Mouse (Mus musculus) forebrain, embryonic 14.5 days (tissue): Measurements from ENCODE around the gene Prex1. TPM values are rescaled to one million over a fixed set of nuclear protein-coding genes. Genes with fewer than 3 reads are reported as not detected.

ENCODE experiments used
- ATAC-seq: fragments of 200-750 bp; cut with Nextera tagmentation; 2 replicates; pipeline ENCODE4 v1.8.0; 2017; ENCODE audit warnings: mild to moderate bottlenecking, moderate library complexity
- DNase-seq: peaks from one replicate; pipeline ENCODE4 v3.0.0-alpha.2; 2015; ENCODE audit warnings: low spot score
- H3K27ac ChIP-seq: fragments of 300-500 bp; sonication (generic); 2 replicates; pipeline ENCODE4 v1.5.1; 2014; ENCODE audit warnings: low read depth, mild to moderate bottlenecking, control low read depth, low read length, moderate library complexity
- H3K27me3 ChIP-seq: fragments of 300-500 bp; sonication (generic); replicated peaks from 2 replicates; pipeline ENCODE4 v1.6.1; 2014; ENCODE audit warnings: low read length, control low read depth, mixed read lengths; ENCODE audit not compliant: control insufficient read depth, insufficient read depth
- H3K36me3 ChIP-seq: fragments of 300-500 bp; sonication (generic); 2 replicates; pipeline ENCODE4 v1.6.1; 2014; ENCODE audit warnings: low read length, control low read depth; ENCODE audit not compliant: control insufficient read depth, insufficient read depth
- H3K4me1 ChIP-seq: fragments of 300-500 bp; sonication (generic); 2 replicates; pipeline ENCODE4 v1.6.1; 2014; ENCODE audit warnings: antibody characterized with exemption, low read length, control low read depth; ENCODE audit not compliant: control insufficient read depth, insufficient read depth
- H3K4me2 ChIP-seq: fragments of 300-500 bp; sonication (generic); 2 replicates; pipeline ENCODE4 v1.6.1; 2014; ENCODE audit warnings: mild to moderate bottlenecking, control low read depth, low read length
- H3K4me3 ChIP-seq: fragments of 300-500 bp; sonication (generic); 2 replicates; pipeline ENCODE4 v1.5.1; 2014; ENCODE audit warnings: low read depth, low read length, control low read depth
- H3K9ac ChIP-seq: fragments of 300-500 bp; sonication (generic); 2 replicates; pipeline ENCODE4 v1.6.1; 2014; ENCODE audit warnings: mild to moderate bottlenecking, low read length, control low read depth, moderate library complexity
- H3K9me3 ChIP-seq: fragments of 300-500 bp; sonication (generic); replicated peaks from 2 replicates; pipeline ENCODE4 v1.6.1; 2016; ENCODE audit warnings: low read length, control low read depth, mixed read lengths; ENCODE audit not compliant: control insufficient read depth
- WGBS: fragments of 180-500 bp; shearing (Covaris S2); extraction: QIAGEN DNeasy Blood & Tissue Kit; methylation state at CpG from one replicate; pipeline ENCODE4 v1.1.7; 2014; 5-methylcytosine and 5-hydroxymethylcytosine counted together
- polyA plus RNA-seq: library from polyadenylated mRNA; unstranded; fragments of >200 nt; fragmentation: Nextera tagmentation; extraction: Ambion mirVana; gene quantifications from 2 replicates; pipeline ENCODE4 v1.2.1, GENCODE M21; 2014

Gene Prex1
- polyA plus RNA-seq, 1 experiment from 2014 or later: 28.4 TPM

DNA sequence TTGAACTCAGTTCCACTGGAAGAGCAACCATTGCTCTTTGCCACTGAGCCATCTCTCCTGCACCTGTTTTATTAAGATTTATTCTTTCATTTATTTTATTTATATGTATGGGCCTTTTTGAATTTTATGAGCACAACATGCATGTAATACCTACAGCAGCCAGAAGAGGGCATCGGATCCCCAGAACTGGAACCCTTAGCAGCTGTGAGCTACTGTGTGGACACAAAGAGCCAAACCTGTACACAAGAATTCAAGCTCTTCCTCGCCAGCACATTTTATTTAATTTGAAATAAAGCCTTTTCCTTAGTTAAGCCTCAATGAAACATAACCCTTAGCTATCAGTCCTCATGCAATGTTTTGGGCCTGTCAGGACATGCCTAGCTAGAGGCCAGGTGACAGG is 158.1 kb downstream of the Prex1 start:
- H3K36me3 ChIP-seq: no peaks in the 10 kb centered on the region
- H3K9ac ChIP-seq: no peak overlapping the region
- no peaks in the 10 kb centered on the region for H3K27me3 ChIP-seq
- peak; percentile 57 for DNase-seq
- H3K27ac ChIP-seq: no peak overlapping the region
- 56% methylated on average over 2 of the region's 2 CpGs for WGBS
- H3K4me3 ChIP-seq: no peak overlapping the region
- peaks cover 24% of the 10 kb centered on the region for H3K4me1 ChIP-seq
- H3K4me2 ChIP-seq: no peak overlapping the region
- ATAC-seq: no peak
- H3K9me3 ChIP-seq: no peaks in the 10 kb centered on the region

DNA sequence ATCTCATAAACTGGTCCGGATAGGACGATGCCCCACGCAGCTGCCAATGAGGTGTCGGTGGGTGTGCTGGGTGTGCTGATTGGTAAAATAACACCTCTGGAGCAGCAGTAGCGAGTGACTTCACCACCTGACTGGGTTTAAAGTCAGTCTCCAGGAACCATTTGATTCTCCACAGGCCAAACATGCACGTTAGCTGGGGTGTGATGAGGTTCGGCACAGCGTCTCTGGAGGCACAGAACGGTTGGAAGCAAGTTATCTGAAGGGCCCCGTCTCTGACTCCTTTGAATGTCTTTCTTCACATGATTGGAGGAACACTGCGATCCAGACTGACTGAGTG is 159.5 kb downstream of the Prex1 start:
- no peak overlapping the region for H3K4me2 ChIP-seq
- WGBS: 78% methylated on average over 11 of the region's 11 CpGs
- H3K36me3 ChIP-seq: no peaks in the 10 kb centered on the region
- H3K4me1 ChIP-seq: peaks cover 33% of the 10 kb centered on the region
- no peak overlapping the region for H3K9ac ChIP-seq
- H3K4me3 ChIP-seq: no peak overlapping the region
- no peak for DNase-seq
- H3K27me3 ChIP-seq: no peaks in the 10 kb centered on the region
- ATAC-seq: no peak
- no peak overlapping the region for H3K27ac ChIP-seq
- H3K9me3 ChIP-seq: no peaks in the 10 kb centered on the region

- H3K9me3 ChIP-seq: no peaks in the 10 kb centered on the region
- no peak for DNase-seq
- H3K4me2 ChIP-seq: no peak overlapping the region
- no peak overlapping the region for H3K4me3 ChIP-seq
- no peaks in the 10 kb centered on the region for H3K36me3 ChIP-seq
- no peak overlapping the region for H3K27ac ChIP-seq
- H3K4me1 ChIP-seq: peaks cover 33% of the 10 kb centered on the region
- H3K9ac ChIP-seq: no peak overlapping the region
- no peak for ATAC-seq
- 37% methylated on average over 18 of the region's 18 CpGs for whole genome bisulfite sequencing
- H3K27me3 ChIP-seq: no peaks in the 10 kb centered on the region
These were observed 160.0 kb downstream of the Prex1 start for GRCm38 (mm10) chr2:166553502-166554168.

DNA sequence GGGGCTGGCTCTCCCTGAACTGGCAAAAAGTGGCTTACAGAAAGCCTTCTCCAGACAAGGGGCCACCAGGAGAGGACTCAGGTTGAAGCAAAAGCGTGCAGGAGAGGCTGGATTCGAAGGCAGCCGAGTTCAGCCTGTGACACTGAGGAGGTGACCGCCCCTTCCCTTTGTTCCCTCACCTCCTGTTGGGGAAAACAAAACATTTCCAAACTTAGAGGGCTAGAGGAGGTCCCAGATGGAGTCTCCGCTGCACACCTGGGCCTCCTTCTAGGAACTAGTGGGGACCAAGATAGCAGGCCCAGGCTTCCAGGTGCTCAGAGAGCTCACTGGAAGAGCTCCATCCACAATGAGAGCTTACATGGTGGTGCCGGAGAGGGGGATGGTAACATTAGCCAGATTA is 161.0 kb downstream of the Prex1 start:
- Histone ChIP-seq H3K9me3 (no peaks in the 10 kb centered on the region), H3K27me3 (no peaks in the 10 kb centered on the region), H3K36me3 (no peaks in the 10 kb centered on the region), H3K4me3 (no peak overlapping the region), H3K27ac (peak overlapping the region; percentile 27; the same call in 1 of the 2 replicates), H3K9ac (no peak overlapping the region), H3K4me2 (no peak overlapping the region), H3K4me1 (peaks cover 26% of the 10 kb centered on the region)
- WGBS: 16% methylated on average over 6 of the region's 6 CpGs
- ATAC-seq (no peak), DNase-seq (no peak)

DNA sequence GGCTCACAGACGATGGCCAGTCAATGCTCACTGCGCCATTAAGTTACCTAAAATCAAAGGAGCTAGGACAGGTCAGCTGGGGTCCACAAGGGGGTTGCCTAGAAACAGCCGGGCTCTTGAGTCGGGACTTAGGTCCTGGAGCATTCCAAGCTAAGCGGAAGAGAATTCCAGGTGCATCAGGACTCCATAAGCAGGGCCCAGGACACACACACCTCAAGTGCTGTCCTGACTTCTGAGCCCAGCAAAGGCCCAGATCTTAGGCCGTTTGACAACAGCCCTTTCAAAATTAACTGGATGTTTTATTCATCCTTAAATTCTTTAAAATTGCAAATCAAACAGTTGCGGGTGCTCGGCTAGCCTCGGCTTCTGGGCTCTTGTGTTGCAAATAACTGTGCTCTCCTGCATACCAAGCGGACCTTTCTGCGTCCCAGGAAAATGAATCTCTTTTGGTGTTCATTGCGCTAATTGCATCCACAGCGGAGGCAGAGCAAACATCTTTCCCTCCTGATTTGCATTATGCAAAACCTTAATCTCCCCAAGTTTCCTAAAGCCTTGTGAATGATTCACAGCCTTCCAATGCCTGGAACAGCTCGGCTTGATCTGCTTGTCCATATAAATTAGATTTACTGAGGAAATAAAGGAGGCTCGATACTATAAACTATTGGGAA is 161.7 kb downstream of the Prex1 start:
- WGBS: 15% methylated on average over 15 of the region's 15 CpGs
- no peaks in the 10 kb centered on the region for H3K27me3 ChIP-seq
- DNase-seq: peak; percentile 75
- H3K4me3 ChIP-seq: no peak overlapping the region
- H3K9me3 ChIP-seq: no peaks in the 10 kb centered on the region
- ATAC-seq: no peak
- H3K9ac ChIP-seq: no peak overlapping the region
- H3K27ac ChIP-seq: peak overlapping the region; percentile 27; the same call in 1 of the 2 replicates
- H3K4me1 ChIP-seq: peaks cover 26% of the 10 kb centered on the region
- no peak overlapping the region for H3K4me2 ChIP-seq
- H3K36me3 ChIP-seq: no peaks in the 10 kb centered on the region

DNA sequence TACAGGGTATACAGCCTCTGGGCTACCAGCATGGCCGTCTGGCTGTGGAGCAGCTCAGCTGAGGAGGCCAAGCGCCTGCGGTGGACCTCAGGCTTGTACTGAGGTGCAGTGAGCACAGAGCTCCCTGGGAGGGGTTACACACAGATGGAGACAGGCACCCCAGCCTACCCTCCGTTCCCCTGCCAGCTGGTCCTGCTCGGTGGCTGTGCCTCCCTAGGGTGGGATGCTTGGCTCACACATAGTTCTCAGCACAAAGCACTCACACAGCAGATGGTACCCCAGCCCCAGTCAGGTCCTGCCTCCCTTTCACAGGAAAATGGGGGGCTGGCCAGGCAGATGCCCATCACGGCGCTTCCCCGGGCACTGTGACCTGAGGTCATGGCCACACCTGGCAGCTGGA is 163.8 kb downstream of the Prex1 start:
- Histone ChIP-seq H3K27me3 (no peaks in the 10 kb centered on the region), H3K9me3 (no peaks in the 10 kb centered on the region), H3K36me3 (no peaks in the 10 kb centered on the region), H3K9ac (no peak overlapping the region), H3K4me1 (peaks cover 26% of the 10 kb centered on the region), H3K4me2 (no peak overlapping the region), H3K27ac (peak overlapping the region; percentile 1; the same call in 1 of the 2 replicates), H3K4me3 (no peak overlapping the region)
- 56% methylated on average over 8 of the region's 8 CpGs for WGBS
- ATAC-seq (peak; percentile 81), DNase-seq (peak; percentile 72)

- Histone ChIP-seq H3K9me3 (no peaks in the 10 kb centered on the region), H3K4me1 (peaks cover 26% of the 10 kb centered on the region), H3K4me2 (no peak overlapping the region), H3K36me3 (no peaks in the 10 kb centered on the region), H3K27me3 (no peaks in the 10 kb centered on the region), H3K4me3 (no peak overlapping the region), H3K9ac (no peak overlapping the region), H3K27ac (no peak overlapping the region)
- ATAC-seq (no peak), DNase-seq (no peak)
- 89% methylated on average over 5 of the region's 5 CpGs for WGBS
These were observed 164.6 kb downstream of the Prex1 start for GRCm38 (mm10) chr2:166549069-166549468.

DNA sequence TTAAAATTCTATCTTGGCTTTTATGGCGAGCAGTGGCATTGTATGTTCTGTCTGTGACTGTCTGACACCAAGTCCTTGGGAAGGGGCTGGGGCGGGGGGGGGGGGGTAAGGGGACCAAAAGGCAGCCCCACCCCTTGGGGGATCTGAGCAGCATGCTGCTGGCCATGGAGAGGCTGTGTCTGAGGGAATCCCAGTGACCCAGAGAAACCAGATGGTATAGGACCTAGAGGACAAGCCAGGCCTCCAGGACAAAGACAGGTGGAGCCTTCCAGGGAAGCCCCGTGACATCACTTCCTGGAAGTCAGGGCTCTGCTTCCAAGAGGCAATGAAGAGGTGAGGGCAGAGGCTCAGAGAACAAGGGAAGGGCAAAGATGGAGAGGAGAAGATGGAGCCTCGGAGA is 168.1 kb downstream of the Prex1 start:
- DNase-seq: no peak
- H3K9me3 ChIP-seq: no peaks in the 10 kb centered on the region
- no peak overlapping the region for H3K4me3 ChIP-seq
- no peak overlapping the region for H3K4me2 ChIP-seq
- H3K27ac ChIP-seq: no peak overlapping the region
- H3K27me3 ChIP-seq: no peaks in the 10 kb centered on the region
- H3K36me3 ChIP-seq: no peaks in the 10 kb centered on the region
- no peak overlapping the region for H3K9ac ChIP-seq
- peaks cover 15% of the 10 kb centered on the region for H3K4me1 ChIP-seq
- ATAC-seq: no peak
- 82% methylated on average over 4 of the region's 4 CpGs for WGBS

DNA sequence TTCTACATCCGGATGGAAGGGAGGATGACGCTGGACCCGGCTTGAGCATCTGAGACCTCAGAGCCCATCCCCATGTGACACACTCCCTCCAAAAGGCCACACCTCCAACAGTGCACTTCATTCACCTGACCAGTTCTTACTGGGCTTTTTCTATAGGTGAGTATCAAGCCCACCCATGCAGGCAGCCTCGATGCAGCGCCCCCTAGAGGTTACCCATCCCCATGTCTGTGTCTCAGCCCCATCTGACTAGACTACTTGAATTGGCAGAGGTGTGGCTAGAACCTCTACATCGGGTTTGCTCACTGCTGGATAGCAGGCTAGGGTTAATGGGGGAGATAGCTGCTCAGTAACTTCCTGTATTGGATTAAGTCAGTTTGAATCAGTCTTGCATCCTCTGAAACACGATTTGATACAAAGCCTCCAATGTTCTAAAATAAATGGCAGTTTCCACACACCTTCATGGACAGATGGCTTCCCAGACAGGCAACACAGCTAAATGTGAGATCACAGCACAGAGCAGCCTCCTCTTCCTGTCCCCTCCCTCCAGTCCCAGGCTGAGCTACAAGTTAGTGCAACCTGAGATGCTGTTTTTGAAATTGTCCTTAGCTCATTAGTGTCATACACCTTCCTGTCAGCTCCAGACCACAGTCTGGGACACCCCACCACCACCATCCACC is 168.9 kb downstream of the Prex1 start:
- Histone ChIP-seq H3K9ac (no peak overlapping the region), H3K4me1 (peaks cover 10% of the 10 kb centered on the region), H3K27me3 (no peaks in the 10 kb centered on the region), H3K4me2 (no peak overlapping the region), H3K27ac (no peak overlapping the region), H3K4me3 (no peak overlapping the region), H3K36me3 (no peaks in the 10 kb centered on the region), H3K9me3 (no peaks in the 10 kb centered on the region)
- ATAC-seq: no peak
- 48% methylated on average over 7 of the region's 7 CpGs for WGBS
- DNase-seq: no peak
